Mouse (Mus musculus) MEL (cell line): ENCODE results near the gene Akp3. TPM values are rescaled to one million over a fixed set of nuclear protein-coding genes. Genes with fewer than 3 reads are reported as not detected.

ENCODE experiments used
- DNase-seq: peaks from one replicate; pipeline ENCODE4 v3.0.0; 2011; ENCODE audit warnings: low read depth, low spot score
- H3K27ac ChIP-seq: 2 replicates; pipeline ENCODE4 v1.5.1; 2012; ENCODE audit warnings: low read depth, mild to moderate bottlenecking, control low read depth, low read length, moderate library complexity; ENCODE audit not compliant: control insufficient read depth
- H3K27me3 ChIP-seq, 2 experiments: fragments of 150-350 bp in 1 of 2; sonication (generic) in 1 of 2; 2 replicates each; pipeline ENCODE4 v1.6.1; 2012; ENCODE audit warnings: low read length in 2 of 2, mild to moderate bottlenecking in 2 of 2, improper control_type of control experiment in 1 of 2, moderate library complexity in 1 of 2; ENCODE audit not compliant: insufficient read depth in 2 of 2, control insufficient read depth in 1 of 2
- H3K36me3 ChIP-seq, 2 experiments: 2 replicates each; pipeline ENCODE4 v1.6.1; 2012 to 2014; ENCODE audit warnings: low read length in 2 of 2, improper control_type of control experiment in 1 of 2, inconsistent platforms in 1 of 2, mild to moderate bottlenecking in 1 of 2; ENCODE audit not compliant: insufficient read depth in 2 of 2, control insufficient read depth in 1 of 2
- H3K4me1 ChIP-seq, 2 experiments: fragments of 150-350 bp in 1 of 2; sonication (generic) in 1 of 2; 2 replicates each; pipeline ENCODE4 v1.6.1; 2012; ENCODE audit warnings: low read length in 2 of 2, improper control_type of control experiment in 1 of 2, mild to moderate bottlenecking in 1 of 2; ENCODE audit not compliant: insufficient read depth in 2 of 2, control insufficient read depth in 1 of 2
- H3K4me3 ChIP-seq, 2 experiments: fragments of 150-350 bp in 1 of 2; sonication (generic) in 1 of 2; 2 replicates each; pipeline ENCODE4 v1.5.1; 2012; ENCODE audit warnings: low read depth in 2 of 2, low read length in 2 of 2, mild to moderate bottlenecking in 2 of 2, moderate library complexity in 2 of 2, control low read depth in 1 of 2, improper control_type of control experiment in 1 of 2; ENCODE audit not compliant: control insufficient read depth in 1 of 2, insufficient read depth in 1 of 2
- H3K79me2 ChIP-seq: 2 replicates; pipeline ENCODE4 v1.6.1; 2012; ENCODE audit warnings: mild to moderate bottlenecking, low read length, moderate library complexity; ENCODE audit not compliant: control insufficient read depth, poor library complexity, insufficient read depth
- H3K9ac ChIP-seq: 2 replicates; pipeline ENCODE4 v1.6.1; 2012; ENCODE audit warnings: low read depth, mild to moderate bottlenecking, control low read depth, low read length, moderate library complexity; ENCODE audit not compliant: control insufficient read depth, poor library complexity, severe bottlenecking
- H3K9me3 ChIP-seq: fragments of 150-350 bp; sonication (generic); replicated peaks from 2 replicates; pipeline ENCODE4 v1.6.1; 2012; ENCODE audit warnings: mild to moderate bottlenecking, low read length, improper control_type of control experiment, moderate library complexity; ENCODE audit not compliant: insufficient read depth
- BHLHE40 ChIP-seq: IDR thresholded peaks from 2 replicates; pipeline ENCODE4 v1.6.1; 2012; ENCODE audit warnings: low read depth, mild to moderate bottlenecking, inconsistent platforms, low read length, improper control_type of control experiment, borderline replicate concordance
- CHD1 ChIP-seq: IDR thresholded peaks from 2 replicates; pipeline ENCODE4 v1.6.1; 2012; ENCODE audit warnings: low read depth, mild to moderate bottlenecking, inconsistent platforms, low read length, improper control_type of control experiment
- E2F4 ChIP-seq: IDR thresholded peaks from 2 replicates; pipeline ENCODE4 v1.6.1; 2011; ENCODE audit warnings: low read depth, low read length, improper control_type of control experiment, borderline replicate concordance
- ELF1 ChIP-seq: IDR thresholded peaks from 2 replicates; pipeline ENCODE4 v1.6.1; 2014; ENCODE audit warnings: low read depth, mild to moderate bottlenecking, inconsistent platforms, low read length, improper control_type of control experiment, moderate library complexity
- GATA1 ChIP-seq: IDR thresholded peaks from 2 replicates; pipeline ENCODE4 v1.6.1; 2011; ENCODE audit warnings: low read depth, low read length, improper control_type of control experiment
- HCFC1 ChIP-seq: IDR thresholded peaks from 2 replicates; pipeline ENCODE4 v1.6.1; 2012; ENCODE audit warnings: low read depth, mild to moderate bottlenecking, inconsistent platforms, low read length, improper control_type of control experiment, moderate library complexity
- JUND ChIP-seq: IDR thresholded peaks from 2 replicates; pipeline ENCODE4 v1.6.1; 2011; ENCODE audit warnings: low read depth, mild to moderate bottlenecking, improper control_type of control experiment, low read length
- MAFK ChIP-seq: IDR thresholded peaks from 2 replicates; pipeline ENCODE4 v1.6.1; 2011; ENCODE audit warnings: low read depth, mild to moderate bottlenecking, low read length, improper control_type of control experiment, borderline replicate concordance
- MAX ChIP-seq: IDR thresholded peaks from 2 replicates; pipeline ENCODE4 v1.6.1; 2011; ENCODE audit warnings: low read length, improper control_type of control experiment
- MEF2A ChIP-seq: IDR thresholded peaks from 2 replicates; pipeline ENCODE4 v1.6.1; 2014; ENCODE audit warnings: low read depth, mild to moderate bottlenecking, inconsistent platforms, low read length, improper control_type of control experiment; ENCODE audit not compliant: poor library complexity, insufficient replicate concordance, severe bottlenecking; ENCODE audit errors: extremely low read depth
- MYB ChIP-seq: IDR thresholded peaks from 2 replicates; pipeline ENCODE4 v1.6.1; 2011; ENCODE audit warnings: mild to moderate bottlenecking, low read depth, low read length, improper control_type of control experiment
- MYC ChIP-seq: IDR thresholded peaks from 2 replicates; pipeline ENCODE4 v1.6.1; 2011; ENCODE audit warnings: low read depth, mild to moderate bottlenecking, low read length, improper control_type of control experiment, moderate library complexity
- NELFE ChIP-seq: IDR thresholded peaks from 2 replicates; pipeline ENCODE4 v1.6.1; 2011; ENCODE audit warnings: low read depth, low read length, improper control_type of control experiment
- POLR2A ChIP-seq, 2 experiments: IDR thresholded peaks; 2 replicates each; pipeline ENCODE4 v1.6.1; 2011 to 2012; ENCODE audit warnings: low read length in 2 of 2, mild to moderate bottlenecking in 2 of 2, control low read depth in 1 of 2, improper control_type of control experiment in 1 of 2, low read depth in 1 of 2, moderate library complexity in 1 of 2; ENCODE audit not compliant: control insufficient read depth in 1 of 2, insufficient read depth in 1 of 2, poor library complexity in 1 of 2
- POLR2AphosphoS2 ChIP-seq: IDR thresholded peaks from 2 replicates; pipeline ENCODE4 v1.6.1; 2011; ENCODE audit warnings: low read length, improper control_type of control experiment
- RCOR1 ChIP-seq: IDR thresholded peaks from 2 replicates; pipeline ENCODE4 v1.6.1; 2012; ENCODE audit warnings: low read depth, mild to moderate bottlenecking, inconsistent platforms, low read length, improper control_type of control experiment
- SIN3A ChIP-seq: IDR thresholded peaks from 2 replicates; pipeline ENCODE4 v1.6.1; 2012; ENCODE audit warnings: low read length, improper control_type of control experiment, inconsistent platforms
- TAL1 ChIP-seq: IDR thresholded peaks from 2 replicates; pipeline ENCODE4 v1.6.1; 2012; ENCODE audit warnings: mild to moderate bottlenecking, inconsistent platforms, low read length, moderate library complexity, mixed read lengths
- TCF12 ChIP-seq: IDR thresholded peaks from 2 replicates; pipeline ENCODE4 v1.6.1; 2014; ENCODE audit warnings: low read depth, mild to moderate bottlenecking, inconsistent platforms, low read length, improper control_type of control experiment, moderate library complexity
- ZC3H11A ChIP-seq: IDR thresholded peaks from 2 replicates; pipeline ENCODE4 v1.6.1; 2012; ENCODE audit warnings: low read depth, mild to moderate bottlenecking, inconsistent platforms, low read length, improper control_type of control experiment
- ZKSCAN1 ChIP-seq: IDR thresholded peaks from 2 replicates; pipeline ENCODE4 v1.6.1; 2012; ENCODE audit warnings: low read depth, mild to moderate bottlenecking, inconsistent platforms, low read length, improper control_type of control experiment, moderate library complexity
- ZMIZ1 ChIP-seq: IDR thresholded peaks from 2 replicates; pipeline ENCODE4 v1.6.1; 2012; ENCODE audit warnings: low read depth, mild to moderate bottlenecking, inconsistent platforms, low read length, improper control_type of control experiment, moderate library complexity
- polyA plus RNA-seq, 2 experiments: library from polyadenylated mRNA; stranded (reverse) in 1 of 2; unstranded in 1 of 2; fragments of >175 nt in 1 of 2; fragments of >200 nt in 1 of 2; gene quantifications; 2 replicates each; pipeline versions ENCODE4 v1.2.1 to v1.2.4; 2012; ENCODE audit warnings: low replicate concordance in 2 of 2, low read depth in 1 of 2; ENCODE audit not compliant: insufficient read length in 2 of 2, insufficient read depth in 1 of 2, missing spikeins in 1 of 2
- total RNA-seq: library from RNA; depleted of rRNA; stranded (reverse); fragments of 300-350 nt; gene quantifications from 2 replicates; pipeline ENCODE4 v1.2.3, GENCODE M21; 2012

The Akp3 gene
- total and polyA plus RNA-seq, 3 experiments: 0.04 TPM; not detected in 2

GRCm38 (mm10) chr1:87164164-87164795 is 39.5 kb downstream of the Akp3 start:
- H3K9me3 ChIP-seq: no peaks in the 10 kb centered on the region
- H3K36me3 ChIP-seq: no peaks in the 10 kb centered on the region
- DNase-seq: no peak
- peaks cover 2 to 4% of the 10 kb centered on the region in 2 experiments; a peak in 2 of 4 replicates for H3K27me3 ChIP-seq
- H3K9ac ChIP-seq: no peak overlapping the region
- H3K4me3 ChIP-seq: no peak overlapping the region
- no peaks in the 10 kb centered on the region for H3K79me2 ChIP-seq
- H3K4me1 ChIP-seq: no peaks in the 10 kb centered on the region
- TF ChIP-seq SIN3A (no peak), E2F4 (no peak), ZMIZ1 (no peak), ELF1 (no peak), TCF12 (no peak), CHD1 (no peak), HCFC1 (no peak), ZC3H11A (no peak), BHLHE40 (no peak)
- no peak overlapping the region for H3K27ac ChIP-seq

DNA sequence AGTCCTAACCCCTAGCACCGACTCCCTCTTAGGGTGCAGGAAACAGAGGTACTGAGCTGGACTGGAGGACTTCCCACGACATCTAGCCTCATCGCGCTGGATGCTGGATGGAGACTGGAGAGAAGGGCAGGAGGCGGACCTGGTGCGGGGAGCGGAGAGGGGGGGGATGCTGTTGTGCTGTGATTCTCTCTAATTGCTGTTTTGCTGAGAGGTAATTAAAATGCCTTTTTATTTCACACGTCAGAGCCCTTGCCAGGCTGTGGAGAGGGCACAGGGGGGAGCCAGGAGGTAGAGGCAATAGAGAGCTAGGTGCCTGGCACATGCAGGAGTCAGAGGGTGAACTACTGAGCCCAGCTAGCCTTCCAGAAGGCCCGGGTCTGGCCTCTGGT is 40.0 kb downstream of the Akp3 start:
- no peak overlapping the region for H3K4me3 ChIP-seq
- no peaks in the 10 kb centered on the region for H3K9me3 ChIP-seq
- H3K9ac ChIP-seq: no peak overlapping the region
- H3K4me1 ChIP-seq: no peaks in the 10 kb centered on the region
- no peak for DNase-seq
- peaks cover 2 to 4% of the 10 kb centered on the region in 2 experiments; a peak in 2 of 4 replicates for H3K27me3 ChIP-seq
- no peak overlapping the region for H3K27ac ChIP-seq
- no peaks in the 10 kb centered on the region for H3K36me3 ChIP-seq
- H3K79me2 ChIP-seq: no peaks in the 10 kb centered on the region
- TF ChIP-seq RCOR1: no peak
- no peak for TF ChIP-seq GATA1
- TF ChIP-seq SIN3A: no peak
- no peak for TF ChIP-seq POLR2AphosphoS2
- TF ChIP-seq POLR2A (IDR thresholded peaks at IDR 0.05; ENCODE audit: control insufficient read depth in 1 of 2, insufficient read depth in 1 of 2, low read depth in 1 of 2, low read length in 2 of 2, poor library complexity in 1 of 2): no peak
- TF ChIP-seq MAX: no peak
- no peak for TF ChIP-seq NELFE
- TF ChIP-seq ZKSCAN1: no peak
- no peak for TF ChIP-seq MAFK
- no peak for TF ChIP-seq MEF2A
- no peak for TF ChIP-seq BHLHE40
- no peak for TF ChIP-seq JUND
- TF ChIP-seq TAL1: no peak
- no peak for TF ChIP-seq ZC3H11A
- no peak for TF ChIP-seq MYB
- no peak for TF ChIP-seq MYC
